Mouse (Mus musculus) stomach, embryonic 14.5 days (tissue): ENCODE measurements around the gene Ass1. TPM values are rescaled to one million over a fixed set of nuclear protein-coding genes. Genes with fewer than 3 reads are reported as not detected.
"Not testable (repeated sequence)": the region's sequence is repeated elsewhere in the genome, so short reads cannot be mapped to it uniquely, and the experiment has no call there.

Experiments
- ATAC-seq: fragments of 200-750 bp; cut with Nextera tagmentation; 2 replicates; pipeline ENCODE4 v1.8.0; 2017; ENCODE audit warnings: low read depth, moderate TSS enrichment; ENCODE audit not compliant: insufficient number of reproducible peaks, insufficient read depth, low FRiP score
- H3K27ac ChIP-seq: fragments of 300-500 bp; sonication (generic); 2 replicates; pipeline ENCODE4 v1.5.1; 2014; ENCODE audit warnings: mild to moderate bottlenecking, low read length, moderate library complexity, mixed read lengths
- H3K27me3 ChIP-seq: fragments of 300-500 bp; sonication (generic); 2 replicates; pipeline ENCODE4 v1.6.1; 2014; ENCODE audit warnings: low read length, control low read depth, mixed read lengths; ENCODE audit not compliant: control insufficient read depth, insufficient read depth
- H3K36me3 ChIP-seq: fragments of 300-500 bp; sonication (generic); 2 replicates; pipeline ENCODE4 v1.6.1; 2014; ENCODE audit warnings: mild to moderate bottlenecking, control low read depth, low read length, moderate library complexity, mixed read lengths; ENCODE audit not compliant: control insufficient read depth, insufficient read depth
- H3K4me1 ChIP-seq: fragments of 300-500 bp; sonication (generic); 2 replicates; pipeline ENCODE4 v1.6.1; 2014; ENCODE audit warnings: low read length, control low read depth, mixed read lengths; ENCODE audit not compliant: control insufficient read depth, insufficient read depth
- H3K4me2 ChIP-seq: fragments of 300-500 bp; sonication (generic); replicated peaks from 2 replicates; pipeline ENCODE4 v1.6.1; 2014; ENCODE audit warnings: low read depth, low read length, control low read depth
- H3K4me3 ChIP-seq: fragments of 300-500 bp; sonication (generic); 2 replicates; pipeline ENCODE4 v1.5.1; 2014; ENCODE audit warnings: low read depth, low read length, control low read depth
- H3K9ac ChIP-seq: fragments of 300-500 bp; sonication (generic); replicated peaks from 2 replicates; pipeline ENCODE4 v1.6.1; 2014; ENCODE audit warnings: low read depth, mild to moderate bottlenecking, control low read depth, low read length, moderate library complexity, mixed read lengths
- H3K9me3 ChIP-seq: fragments of 300-500 bp; sonication (generic); 2 replicates; pipeline ENCODE4 v1.6.1; 2016; ENCODE audit warnings: low read depth, low read length, control low read depth; ENCODE audit not compliant: control insufficient read depth
- WGBS: fragments of 180-500 bp; shearing (Covaris S2); extraction: QIAGEN DNeasy Blood & Tissue Kit; methylation state at CpG from one replicate; pipeline ENCODE4 v1.1.7; 2014; 5-methylcytosine and 5-hydroxymethylcytosine counted together
- polyA plus RNA-seq: library from polyadenylated mRNA; unstranded; fragments of >200 nt; fragmentation: Nextera tagmentation; extraction: Ambion mirVana; gene quantifications from 2 replicates; pipeline ENCODE4 v1.2.1, GENCODE M21; 2014

Gene Ass1
- polyA plus RNA-seq, 1 experiment from 2014 or later: 34.3 TPM

DNA sequence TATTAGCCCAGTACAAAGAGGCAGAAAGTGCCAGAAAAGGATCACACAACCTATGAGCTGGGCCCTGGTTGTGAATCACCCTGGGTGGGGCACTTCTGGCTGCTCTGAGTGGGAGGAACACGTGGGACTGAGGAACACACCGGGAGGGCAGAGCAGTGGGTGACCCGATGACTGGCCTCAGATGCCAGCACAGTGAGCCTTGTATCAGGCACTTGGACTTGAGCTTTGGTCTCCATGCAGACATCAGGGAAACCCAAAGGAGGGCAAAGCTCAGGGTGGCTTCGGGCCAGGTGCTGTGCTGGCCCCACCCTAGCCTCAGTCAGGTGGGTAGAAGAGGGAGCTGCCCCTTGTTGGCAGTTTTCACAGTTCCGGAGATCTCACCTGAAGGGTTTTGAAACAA is 71.6 kb downstream of the Ass1 start:
- Histone ChIP-seq H3K9ac (no peak overlapping the region), H3K4me2 (no peak overlapping the region), H3K4me3 (no peak overlapping the region), H3K9me3 (no peaks in the 10 kb centered on the region), H3K27me3 (no peaks in the 10 kb centered on the region), H3K27ac (no peak overlapping the region), H3K36me3 (no peaks in the 10 kb centered on the region), H3K4me1 (no peaks in the 10 kb centered on the region)
- no peak for ATAC-seq
- 83% methylated on average over 5 of the region's 5 CpGs for WGBS

DNA sequence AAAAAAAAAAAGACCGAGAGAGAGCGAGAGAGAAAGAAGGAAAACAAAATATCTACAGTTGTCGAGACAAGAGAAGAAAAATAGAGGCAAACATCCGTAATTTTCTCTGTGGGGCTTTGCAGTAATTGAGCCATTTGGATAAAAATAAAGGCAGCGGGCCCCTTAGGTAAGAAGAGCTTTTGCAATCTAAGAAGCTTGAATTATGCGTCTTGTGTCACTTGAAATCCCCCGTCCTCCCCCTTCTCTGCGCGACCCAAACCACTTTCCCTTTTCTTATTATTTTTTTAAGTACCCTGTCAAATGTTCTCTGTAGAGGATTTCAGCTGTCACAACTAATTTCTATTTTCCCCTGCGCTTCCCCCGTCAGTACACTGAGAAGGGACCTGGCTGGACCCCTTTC is 77.7 kb downstream of the Ass1 start:
- Histone ChIP-seq H3K4me3 (no peak overlapping the region), H3K36me3 (no peaks in the 10 kb centered on the region), H3K4me1 (no peaks in the 10 kb centered on the region), H3K27me3 (no peaks in the 10 kb centered on the region), H3K4me2 (no peak overlapping the region), H3K9ac (no peak overlapping the region), H3K9me3 (no peaks in the 10 kb centered on the region), H3K27ac (no peak overlapping the region)
- 40% methylated on average over 11 of the region's 11 CpGs for WGBS
- ATAC-seq: no peak

- Histone ChIP-seq H3K27ac (no peak overlapping the region), H3K27me3 (no peaks in the 10 kb centered on the region), H3K36me3 (no peaks in the 10 kb centered on the region), H3K9me3 (peaks cover 6% of the 10 kb centered on the region; the same call in 1 of the 2 replicates), H3K4me2 (no peak overlapping the region), H3K9ac (no peak overlapping the region), H3K4me3 (no peak overlapping the region), H3K4me1 (no peaks in the 10 kb centered on the region)
- 75% methylated on average over 3 of the region's 3 CpGs for WGBS
- no peak for ATAC-seq
Measured at GRCm38 (mm10) chr2:31550503-31550902, 80.5 kb downstream of the Ass1 start.

GRCm38 (mm10) chr2:31551351-31551750 is 81.3 kb downstream of the Ass1 start:
- H3K9ac ChIP-seq, H3K4me2 ChIP-seq, H3K27me3 ChIP-seq, H3K27ac ChIP-seq, H3K4me3 ChIP-seq, H3K4me1 ChIP-seq, H3K9me3 ChIP-seq, ATAC-seq, H3K36me3 ChIP-seq: not testable (repeated sequence)
- 92% methylated on average over 2 of the region's 3 CpGs for WGBS

DNA sequence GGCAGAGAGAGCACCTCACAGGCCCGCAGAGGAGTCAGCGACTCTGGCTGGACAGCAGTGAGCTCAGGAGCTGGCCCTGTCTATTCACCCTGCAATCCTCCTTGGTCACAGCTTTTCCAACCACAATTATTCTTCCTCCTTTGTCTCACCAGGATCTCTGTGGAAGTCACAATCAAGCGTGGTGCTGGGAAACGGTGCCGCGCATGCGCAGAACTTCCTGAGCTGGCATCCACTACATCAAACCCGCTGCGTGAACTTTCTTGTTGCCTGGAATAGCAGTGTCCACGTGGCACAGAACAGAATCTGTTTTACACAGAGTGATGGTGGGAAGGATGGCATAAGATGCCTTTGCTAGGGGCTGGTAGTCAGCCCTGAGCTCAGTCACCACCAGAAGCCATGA is 82.0 kb downstream of the Ass1 start:
- H3K9ac ChIP-seq: no peak overlapping the region
- H3K27ac ChIP-seq: no peak overlapping the region
- no peaks in the 10 kb centered on the region for H3K27me3 ChIP-seq
- ATAC-seq: no peak
- 87% methylated on average over 10 of the region's 10 CpGs for WGBS
- no peaks in the 10 kb centered on the region for H3K4me1 ChIP-seq
- peaks cover 6% of the 10 kb centered on the region; the same call in 1 of the 2 replicates for H3K9me3 ChIP-seq
- no peak overlapping the region for H3K4me2 ChIP-seq
- H3K36me3 ChIP-seq: no peaks in the 10 kb centered on the region
- H3K4me3 ChIP-seq: no peak overlapping the region

DNA sequence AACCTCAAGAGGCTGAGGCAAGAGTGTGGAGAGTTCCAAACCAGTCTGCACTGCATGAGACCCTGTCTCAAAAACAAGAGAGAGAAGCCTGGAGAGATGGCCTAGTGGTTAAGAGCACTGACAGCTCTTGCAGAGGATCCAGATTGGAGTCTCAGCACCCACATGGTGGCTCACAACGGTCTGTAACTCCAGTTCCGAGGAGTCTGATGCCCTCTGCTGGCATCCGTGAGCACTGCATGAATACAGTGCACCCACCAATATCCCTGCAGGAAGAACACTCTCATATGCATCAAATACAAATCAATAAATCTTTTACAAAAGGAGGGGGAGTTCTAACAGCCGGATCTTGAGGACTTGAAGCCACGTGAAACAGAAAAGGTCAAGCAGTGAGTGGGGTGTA is 84.6 kb downstream of the Ass1 start:
- no peaks in the 10 kb centered on the region for H3K36me3 ChIP-seq
- H3K27me3 ChIP-seq: no peaks in the 10 kb centered on the region
- H3K27ac ChIP-seq: no peak overlapping the region
- H3K9me3 ChIP-seq: peaks cover 6% of the 10 kb centered on the region; the same call in 1 of the 2 replicates
- WGBS: 79% methylated on average over 5 of the region's 5 CpGs
- no peak overlapping the region for H3K9ac ChIP-seq
- H3K4me1 ChIP-seq: no peaks in the 10 kb centered on the region
- ATAC-seq: no peak
- H3K4me2 ChIP-seq: no peak overlapping the region
- H3K4me3 ChIP-seq: no peak overlapping the region

Other genes with a start within 250 kb of the Ass1 start
- 34.7 and 36.0 TPM in 2 replicates for gene Ncs1, start 224.4 kb upstream of the Ass1 start, polyA plus RNA-seq
- 4.1 and 4.6 TPM in 2 replicates for gene Hmcn2, start 155.8 kb upstream of the Ass1 start, polyA plus RNA-seq
- gene Fubp3, start 102.4 kb downstream of the Ass1 start, polyA plus RNA-seq: 87.2 and 89.7 TPM in 2 replicates
- not detected in 2 replicates for gene Prdm12, start 169.8 kb downstream of the Ass1 start, polyA plus RNA-seq
- gene Exosc2, start 200.5 kb downstream of the Ass1 start, polyA plus RNA-seq: 54.2 and 57.8 TPM in 2 replicates
- gene Abl1, start 218.2 kb downstream of the Ass1 start, polyA plus RNA-seq: 44.0 and 46.4 TPM in 2 replicates